Mouse (Mus musculus): Measurements from ENCODE around the gene 5330417H12Rik.

The 5330417H12Rik gene

DNA sequence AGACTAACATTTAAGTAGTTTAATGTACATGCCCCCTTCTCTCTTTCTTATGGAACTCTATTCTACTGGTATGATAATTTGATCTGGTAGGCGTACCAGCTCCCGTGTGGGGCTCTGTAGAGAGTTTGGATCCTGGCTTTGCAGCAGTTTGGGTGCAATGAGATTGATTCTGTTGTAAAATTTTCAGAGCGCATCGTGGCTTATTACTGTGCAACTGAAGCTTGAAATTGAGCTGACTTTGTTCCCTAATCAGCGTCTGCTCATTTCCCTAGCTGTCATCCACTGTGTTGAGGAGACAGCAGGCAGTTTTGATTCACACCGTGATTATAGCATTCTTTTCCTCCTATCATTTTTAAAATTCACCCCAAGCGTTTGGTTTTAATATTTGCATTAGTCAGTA lies 12.4 kb upstream of the 5330417H12Rik start:
- in situ Hi-C loops (cut with MboI; ENCODE audit: unreplicated experiment in 2 of 2) = no loop called here

DNA sequence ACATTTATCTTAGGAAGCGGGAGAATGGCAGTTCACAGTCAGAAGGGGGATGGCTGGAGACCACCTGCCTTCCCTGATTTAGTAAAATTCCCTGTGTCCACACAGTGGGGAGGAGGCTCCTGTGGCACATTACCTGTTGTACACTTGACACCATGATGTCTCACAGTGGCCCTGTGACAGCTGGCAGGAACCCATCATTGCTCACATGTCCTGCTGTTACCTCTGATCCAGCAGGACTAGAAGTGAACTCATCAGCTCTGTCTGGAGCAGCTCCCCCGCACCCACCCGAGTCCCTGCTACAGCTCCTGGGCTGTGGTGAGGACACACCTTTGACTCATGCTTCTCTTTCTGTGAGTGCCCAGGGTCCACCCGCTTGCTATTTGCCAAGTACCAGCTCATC lies 8.2 kb upstream of the 5330417H12Rik start:
- in situ Hi-C loops (cut with MboI; ENCODE audit: unreplicated experiment in 2 of 2) = no loop called here

DNA sequence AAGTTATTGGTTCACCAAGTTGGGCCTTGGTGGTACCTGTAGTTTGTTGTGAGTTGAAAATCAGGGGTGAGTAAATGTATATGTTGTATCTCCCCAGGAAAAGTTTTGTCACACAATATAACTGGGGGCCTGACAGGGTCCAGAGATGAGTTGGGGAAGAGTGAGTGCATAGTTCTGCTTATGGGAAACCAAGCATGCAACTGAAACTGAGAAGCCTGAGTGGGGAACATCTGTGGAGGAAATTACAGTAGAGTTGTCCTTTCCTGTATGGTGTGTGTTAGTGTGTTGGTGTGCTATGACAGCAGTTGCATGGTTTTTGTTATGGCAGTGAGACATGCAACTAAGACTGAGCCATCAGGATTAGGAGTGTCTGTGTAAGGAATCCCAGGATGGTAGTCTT lies 3.4 kb upstream of the 5330417H12Rik start:
- in situ Hi-C loops (cut with MboI; ENCODE audit: unreplicated experiment in 2 of 2) = no loop called here

DNA sequence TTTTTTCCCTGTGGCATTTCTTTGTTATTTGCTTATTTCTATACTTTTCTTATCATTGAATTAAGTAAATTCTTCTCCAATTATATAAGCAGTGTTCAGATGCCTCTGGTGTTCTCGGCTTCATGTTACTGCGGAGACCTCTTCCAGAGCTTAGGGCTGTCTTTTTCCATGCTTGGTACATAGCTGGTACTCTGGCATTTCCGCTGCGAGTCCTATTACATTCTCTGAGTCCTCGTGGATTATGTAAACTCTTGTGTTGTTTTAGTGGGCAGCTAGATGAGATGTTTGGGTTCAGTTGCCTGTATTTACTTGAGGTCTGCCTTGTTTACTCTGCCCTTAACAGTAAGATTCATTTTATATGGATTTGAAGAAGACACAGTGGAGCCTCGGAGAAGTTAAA lies 820 bp upstream of the 5330417H12Rik start:
- in situ Hi-C loops (cut with MboI; ENCODE audit: unreplicated experiment in 2 of 2) = no loop called here

DNA sequence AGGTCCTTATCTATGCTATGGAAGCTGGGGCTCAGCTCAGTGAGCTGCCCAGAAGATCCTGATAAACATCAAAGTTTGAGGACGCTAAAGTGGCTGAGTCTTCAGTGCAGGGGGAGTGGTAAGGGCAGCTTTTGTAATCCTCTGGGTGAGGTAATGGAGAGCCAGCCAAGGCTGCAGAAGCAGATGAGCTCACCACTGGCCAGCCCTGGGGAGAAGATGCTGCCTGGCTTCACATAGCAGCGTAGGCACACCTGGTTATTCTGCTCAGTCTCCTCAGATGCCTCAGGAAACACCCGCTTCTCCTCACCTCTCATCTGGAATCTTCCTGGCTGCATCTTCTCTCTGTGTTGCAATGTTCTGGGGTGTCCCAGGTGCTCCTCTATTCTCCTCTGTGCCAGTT lies 529 bp downstream of the 5330417H12Rik start:
- in situ Hi-C loops (cut with MboI; ENCODE audit: unreplicated experiment in 2 of 2) = no loop called here

DNA sequence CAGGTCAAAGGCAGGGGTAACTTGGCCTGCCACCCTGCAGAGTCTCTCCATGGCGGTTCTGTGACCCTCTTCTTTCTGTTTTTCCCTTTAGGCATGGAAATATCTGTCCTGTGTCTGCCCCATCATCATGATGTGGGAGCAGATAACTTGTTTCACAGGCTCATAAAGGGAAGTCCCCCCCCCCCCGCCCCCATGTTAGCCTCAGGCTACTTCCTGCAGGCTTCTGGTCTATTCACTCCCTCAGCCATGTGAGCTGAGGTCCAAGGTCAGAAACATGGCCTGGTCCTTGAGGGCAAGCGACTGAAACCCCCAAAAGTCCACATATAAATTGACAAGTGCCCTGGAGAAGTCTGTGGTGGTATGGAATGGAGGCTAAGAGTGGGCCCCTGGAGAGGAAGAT lies 4.8 kb downstream of the 5330417H12Rik start:
- in situ Hi-C loops (cut with MboI; ENCODE audit: unreplicated experiment in 2 of 2) = no loop called here

DNA sequence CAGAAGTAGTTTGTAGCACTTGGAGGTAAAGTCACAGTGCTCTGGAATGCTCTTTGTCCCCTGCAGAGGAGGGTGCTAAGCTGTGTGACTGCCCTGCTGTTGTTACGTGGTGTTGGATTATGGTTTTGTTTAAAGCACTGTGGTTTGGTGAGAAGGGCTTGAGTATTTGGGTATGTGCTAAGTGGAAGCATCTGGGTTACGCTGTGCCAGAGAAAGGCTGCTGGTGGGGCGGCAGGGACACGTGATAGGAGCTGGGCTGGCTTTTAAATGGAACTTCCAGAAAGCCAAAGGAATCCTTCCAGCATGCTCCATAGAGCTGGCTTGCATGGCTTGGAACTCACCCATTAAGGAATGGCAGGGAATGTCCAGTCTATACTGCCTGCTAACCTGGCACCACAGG lies 5.7 kb downstream of the 5330417H12Rik start:
- in situ Hi-C loops (cut with MboI; ENCODE audit: unreplicated experiment in 2 of 2) = no loop called here

DNA sequence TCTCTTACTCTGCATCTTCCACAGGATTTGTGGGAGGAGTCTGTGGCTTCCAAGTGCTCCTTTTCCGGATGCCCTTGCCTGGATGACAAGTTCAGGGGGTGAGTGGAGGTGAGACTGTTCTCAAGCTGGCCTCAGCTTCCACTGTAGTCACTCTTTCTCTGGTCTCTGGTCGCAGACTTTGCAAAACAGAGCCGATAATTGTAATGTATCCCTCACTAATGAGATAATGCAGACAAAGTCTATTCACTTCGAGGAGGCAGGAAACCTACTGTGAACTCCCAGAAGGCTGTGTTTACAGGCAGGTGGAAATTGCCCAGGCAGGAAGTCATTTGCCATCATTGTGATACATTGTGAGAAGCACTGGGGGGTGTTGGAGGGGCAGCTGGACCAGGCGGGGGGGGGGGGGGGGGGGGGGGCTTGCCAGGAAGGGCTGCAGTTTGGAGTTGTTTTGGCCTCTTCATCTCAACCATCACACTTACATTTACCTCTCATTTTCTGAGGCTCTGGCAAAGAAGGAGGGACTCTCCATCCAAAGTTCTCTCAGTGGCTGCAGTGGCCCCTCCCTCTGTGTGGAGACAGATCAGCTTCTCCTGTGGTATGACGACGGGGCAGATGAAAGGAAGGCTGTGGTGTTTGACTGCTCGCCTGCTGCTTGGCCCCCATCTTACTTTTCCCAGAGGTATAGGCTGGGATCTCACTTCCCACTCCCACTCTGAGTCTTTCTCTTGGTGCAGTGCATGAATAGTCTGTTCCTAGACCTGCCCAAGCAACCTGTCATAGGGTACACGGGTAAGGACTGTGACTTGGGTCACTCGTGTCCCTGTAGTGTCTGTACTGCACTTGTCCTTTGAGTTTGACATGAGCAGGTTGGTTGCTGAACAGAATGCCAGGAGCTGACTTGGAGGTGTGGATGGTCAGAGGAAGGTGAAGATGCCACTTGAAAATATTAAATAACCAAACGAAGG lies 6.7 kb downstream of the 5330417H12Rik start:
- in situ Hi-C loops (cut with MboI; ENCODE audit: unreplicated experiment in 2 of 2) = no loop called here

DNA sequence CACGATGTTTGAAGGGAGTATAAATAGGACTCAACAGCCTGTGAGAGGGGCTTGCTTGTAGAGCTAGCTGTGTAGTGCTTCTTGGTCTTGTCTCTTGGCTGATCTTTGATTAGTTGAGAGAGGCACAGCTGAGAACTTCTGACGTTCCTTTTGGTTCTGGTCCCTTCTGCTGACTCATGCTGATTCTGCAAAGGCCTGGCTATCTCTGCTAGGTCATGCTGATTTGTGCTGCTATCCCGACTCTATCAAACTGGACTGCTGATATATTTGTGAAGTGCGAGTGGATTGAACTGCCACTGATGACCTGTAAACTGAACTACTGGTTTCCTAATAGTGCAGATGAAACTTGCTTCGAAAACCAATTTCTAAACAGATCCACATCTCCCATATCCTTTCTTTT lies 14.1 kb downstream of the 5330417H12Rik start:
- in situ Hi-C loops (cut with MboI; ENCODE audit: unreplicated experiment in 2 of 2) = no loop called here

DNA sequence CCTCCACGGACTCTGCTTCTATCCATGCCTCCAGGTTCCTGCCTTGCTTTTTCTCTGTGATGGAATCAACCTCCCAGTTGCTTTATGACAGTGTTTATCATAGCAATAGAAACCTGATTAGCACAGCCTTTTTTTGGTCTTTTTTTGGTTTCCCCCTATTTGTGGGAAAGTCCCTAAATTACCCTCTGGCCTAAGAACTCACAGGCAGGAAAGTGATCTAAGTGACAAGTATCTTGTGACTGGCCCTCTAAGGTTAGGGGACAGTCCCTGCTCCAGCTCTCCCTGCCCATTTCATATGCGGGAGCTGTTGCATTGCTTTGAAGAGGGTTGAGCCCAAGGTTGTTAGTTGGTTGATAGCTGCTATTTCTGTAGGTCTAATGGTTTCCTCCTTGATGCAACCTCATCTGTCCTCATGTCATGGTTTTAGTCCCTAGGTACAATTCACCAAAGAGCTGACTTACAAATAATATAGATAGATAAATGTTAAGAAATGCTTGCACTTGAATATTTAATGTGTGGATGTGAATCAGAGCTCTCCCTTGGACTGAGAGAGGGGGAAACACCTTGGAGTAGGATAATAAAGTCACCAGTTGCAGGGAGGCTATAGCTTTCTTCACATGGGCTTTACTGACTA lies 15.2 kb downstream of the 5330417H12Rik start:
- in situ Hi-C loops (cut with MboI; ENCODE audit: unreplicated experiment in 2 of 2) = no loop called here

DNA sequence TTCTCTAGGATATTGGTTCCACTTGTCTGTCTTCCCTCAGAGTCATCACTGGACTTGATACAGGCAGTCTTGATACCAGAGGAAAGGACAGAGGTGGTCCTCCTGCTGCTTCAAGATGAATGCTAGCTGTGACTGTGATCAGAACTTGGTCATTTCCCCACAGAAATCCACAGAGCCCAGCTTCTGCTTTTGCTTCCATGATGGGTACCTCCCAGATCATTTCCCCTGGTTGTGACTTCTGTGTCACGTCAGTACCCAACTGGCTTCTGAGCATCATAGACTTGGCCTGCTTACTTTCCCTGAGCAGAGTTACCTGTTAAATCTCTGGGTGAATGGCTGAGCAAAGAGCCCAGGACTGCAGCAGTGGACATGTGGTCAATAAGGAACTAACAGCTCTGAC lies 17.2 kb downstream of the 5330417H12Rik start:
- in situ Hi-C loops (cut with MboI; ENCODE audit: unreplicated experiment in 2 of 2) = no loop called here

DNA sequence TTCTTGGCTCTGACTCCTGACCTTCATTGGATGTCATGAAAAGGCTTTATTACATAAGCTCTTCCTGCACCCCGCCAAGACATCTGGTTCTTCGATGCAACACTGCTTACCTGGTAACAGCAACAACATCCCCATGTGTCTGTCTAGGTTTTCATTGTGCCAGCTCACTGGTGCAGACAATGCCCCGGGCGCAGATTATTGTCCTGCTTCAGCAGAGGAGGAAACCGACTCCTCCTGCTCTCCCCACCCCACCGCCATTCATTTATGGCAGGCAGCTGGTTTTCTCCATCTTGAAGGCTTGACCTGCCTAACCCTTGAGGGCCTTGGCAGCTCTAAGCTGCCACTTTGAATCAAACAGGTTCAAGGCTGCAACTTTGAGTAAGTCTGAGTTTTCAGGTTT lies 22.0 kb downstream of the 5330417H12Rik start:
- in situ Hi-C loops (cut with MboI; ENCODE audit: unreplicated experiment in 2 of 2) = no loop called here

DNA sequence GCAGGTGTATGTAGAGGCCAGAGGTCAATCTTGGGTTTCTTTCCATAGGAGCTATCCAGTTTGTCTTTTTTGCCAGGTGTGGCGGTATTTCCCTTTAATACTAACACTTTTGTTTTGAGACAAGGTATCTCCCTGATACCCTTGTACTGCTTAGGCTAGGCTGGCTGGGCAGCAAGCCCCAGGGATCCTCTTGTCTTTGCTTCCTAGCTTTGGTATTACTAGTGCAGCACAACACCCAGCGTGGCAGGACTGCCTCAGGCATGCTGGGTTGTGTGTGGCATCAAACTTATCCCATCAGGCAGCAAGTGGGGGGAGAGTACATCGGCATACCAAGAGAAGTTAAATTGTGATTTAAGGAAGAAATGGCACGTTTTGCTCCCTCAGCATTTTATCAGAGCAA lies 22.5 kb downstream of the 5330417H12Rik start:
- in situ Hi-C loops (cut with MboI; ENCODE audit: unreplicated experiment in 2 of 2) = no loop called here

DNA sequence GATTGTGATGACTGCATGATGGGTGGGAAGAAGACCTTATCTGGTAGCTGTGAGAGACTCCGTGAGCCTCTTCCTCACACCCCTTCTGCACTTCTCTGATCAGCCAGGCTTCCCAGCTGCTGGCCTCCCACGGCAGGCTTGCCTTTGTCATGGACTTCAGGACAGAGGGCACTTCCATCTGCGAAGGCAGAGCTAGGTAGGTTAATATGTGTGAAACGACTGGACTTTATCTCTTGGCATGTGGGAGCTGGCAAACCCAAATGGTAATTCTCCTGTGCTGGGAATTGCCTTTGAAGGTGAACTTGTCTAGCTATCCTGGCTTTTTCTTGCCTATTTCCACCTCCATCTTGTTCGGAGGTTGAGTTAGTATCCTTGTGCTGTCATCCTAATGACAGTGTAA lies 24.3 kb downstream of the 5330417H12Rik start:
- in situ Hi-C loops (cut with MboI; ENCODE audit: unreplicated experiment in 2 of 2) = no loop called here

DNA sequence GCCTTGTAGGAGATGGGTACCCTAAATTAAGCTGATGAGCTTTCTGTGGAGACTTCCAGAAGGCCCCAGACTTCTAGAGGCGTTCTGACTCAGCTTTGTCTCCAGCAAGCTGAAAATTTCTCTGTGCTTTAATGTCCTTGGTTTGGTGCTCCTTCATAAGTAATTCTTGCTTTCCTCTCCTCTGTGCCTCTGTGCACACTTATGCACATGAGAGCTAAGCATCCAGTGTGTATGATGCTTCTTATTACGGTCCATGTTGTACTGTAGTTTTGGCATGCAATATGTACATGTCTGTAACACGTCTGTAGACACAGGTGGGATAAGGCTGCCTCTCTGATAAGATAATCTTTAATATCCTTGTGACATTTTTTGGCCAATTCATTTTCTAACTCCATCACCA lies 27.0 kb downstream of the 5330417H12Rik start:
- in situ Hi-C loops (cut with MboI; ENCODE audit: unreplicated experiment in 2 of 2) = no loop called here

DNA sequence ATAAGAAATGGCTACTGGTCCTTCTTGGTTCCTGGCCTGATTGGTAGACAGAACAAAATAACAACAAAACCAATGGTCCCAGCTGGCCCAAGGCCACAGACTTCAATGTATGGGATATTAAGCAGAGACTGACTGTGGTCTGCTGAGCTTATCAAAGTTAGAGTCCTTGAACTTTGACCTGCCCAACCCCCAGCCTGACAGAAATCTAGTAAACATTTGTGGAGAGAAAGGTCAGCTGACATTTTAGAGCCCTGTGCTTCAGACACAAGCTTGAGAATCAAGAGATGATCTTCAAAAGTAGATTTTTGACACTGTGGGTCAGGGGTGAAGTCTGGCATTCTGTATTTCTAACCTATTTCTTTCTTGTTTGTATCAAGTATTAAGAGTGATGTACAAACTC lies 28.2 kb downstream of the 5330417H12Rik start:
- in situ Hi-C loops (cut with MboI; ENCODE audit: unreplicated experiment in 2 of 2) = no loop called here

DNA sequence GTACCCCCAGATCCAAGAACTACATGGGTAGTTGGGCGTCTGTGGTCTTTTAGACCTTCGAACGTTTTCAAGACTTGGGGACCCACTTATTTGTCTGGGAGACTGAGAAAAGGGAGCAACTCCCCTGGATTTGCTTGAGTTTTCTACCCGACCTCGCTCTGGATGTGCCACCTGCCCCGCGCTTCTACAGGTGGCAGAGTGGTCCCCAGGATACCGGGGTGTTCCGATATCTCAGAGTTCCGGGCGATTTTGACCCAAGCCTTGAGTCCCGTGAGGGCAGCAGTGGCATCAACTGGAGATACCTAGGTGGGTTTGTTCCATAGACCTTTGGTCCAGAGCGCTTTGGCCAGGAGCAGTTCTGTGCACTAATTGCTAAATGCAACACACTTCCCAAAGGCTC lies 29.5 kb downstream of the 5330417H12Rik start:
- in situ Hi-C loops (cut with MboI; ENCODE audit: unreplicated experiment in 2 of 2) = no loop called here

DNA sequence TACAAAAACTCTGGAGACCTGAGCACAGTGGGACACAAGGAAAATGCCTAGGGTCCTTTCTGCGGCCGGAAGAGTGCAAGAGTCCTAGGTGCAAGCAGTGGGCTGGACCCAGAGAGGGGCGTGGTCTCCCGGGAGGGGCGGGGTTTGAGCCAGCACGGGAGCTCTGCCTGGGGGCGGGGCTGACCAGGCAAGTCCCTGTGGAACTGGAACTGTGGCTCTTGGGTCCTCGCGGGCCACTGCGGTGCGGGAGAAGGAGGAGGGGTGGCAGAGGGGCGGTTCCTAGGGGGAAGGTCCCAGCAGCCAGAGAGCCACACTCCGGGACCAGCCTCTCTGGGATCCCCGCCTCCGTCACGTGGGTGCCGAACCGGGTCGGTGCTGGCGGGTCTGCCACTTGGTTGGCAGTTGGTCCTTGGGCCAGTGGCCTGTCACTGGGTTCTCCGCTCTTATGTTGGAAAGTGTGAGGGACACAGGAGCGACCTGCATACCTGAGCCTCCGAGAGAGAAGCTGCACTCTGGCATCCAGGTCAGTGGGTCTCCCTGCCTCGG lies 30.0 kb downstream of the 5330417H12Rik start, which contains the start of gene Ppfibp2:
Gene Ppfibp2, plus strand, starts transcription at position 351 of the 546 bp plus-strand sequence.
- in situ Hi-C loops (cut with MboI; ENCODE audit: unreplicated experiment in 2 of 2) = no loop called here

DNA sequence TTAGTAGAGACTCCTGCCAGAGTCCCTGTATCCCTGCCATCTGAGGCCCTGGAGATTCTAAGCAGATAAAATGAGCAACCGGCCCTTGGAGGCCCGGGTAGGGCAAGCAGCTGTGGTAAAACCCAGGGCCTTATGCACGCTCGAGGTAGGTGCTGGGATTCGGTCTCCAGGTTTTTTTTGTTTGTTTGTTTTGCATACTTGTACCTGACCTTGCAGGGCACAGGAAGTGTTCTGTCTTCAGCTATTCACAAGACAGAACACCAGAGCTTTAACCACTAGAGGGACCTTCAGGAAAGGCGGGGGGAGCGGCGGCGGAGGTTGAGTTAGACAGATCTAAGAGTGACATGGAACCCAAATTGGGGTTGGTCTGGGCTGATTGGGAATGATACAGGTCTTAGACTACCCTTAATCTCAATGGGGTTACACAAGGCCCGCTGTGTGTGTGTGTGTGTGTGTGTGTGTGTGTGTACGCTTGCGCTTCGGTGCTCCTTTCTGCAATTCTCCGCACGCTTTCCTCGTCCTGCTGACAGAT lies 30.6 kb downstream of the 5330417H12Rik start:
- in situ Hi-C loops (cut with MboI; ENCODE audit: unreplicated experiment in 2 of 2) = no loop called here

DNA sequence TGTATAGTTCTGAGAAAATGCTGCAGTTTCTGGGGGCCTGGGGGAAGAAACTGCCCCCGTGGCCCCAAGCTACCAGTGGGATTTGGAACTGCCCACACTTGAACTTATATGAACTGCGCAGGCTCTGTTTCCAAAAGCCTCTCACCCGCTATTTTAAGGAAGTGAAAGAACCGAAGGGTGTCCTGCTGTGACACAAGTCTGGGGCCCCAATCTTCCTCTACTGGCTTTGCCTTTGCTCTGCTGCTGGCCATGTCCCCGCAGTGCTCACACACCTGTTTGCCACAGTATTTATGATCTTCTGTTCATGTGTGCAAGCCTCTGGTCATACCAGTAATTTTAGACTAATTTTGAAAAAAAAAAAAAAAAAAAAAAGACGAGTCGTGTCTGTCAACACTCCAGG lies 31.1 kb downstream of the 5330417H12Rik start:
- in situ Hi-C loops (cut with MboI; ENCODE audit: unreplicated experiment in 2 of 2) = no loop called here

DNA sequence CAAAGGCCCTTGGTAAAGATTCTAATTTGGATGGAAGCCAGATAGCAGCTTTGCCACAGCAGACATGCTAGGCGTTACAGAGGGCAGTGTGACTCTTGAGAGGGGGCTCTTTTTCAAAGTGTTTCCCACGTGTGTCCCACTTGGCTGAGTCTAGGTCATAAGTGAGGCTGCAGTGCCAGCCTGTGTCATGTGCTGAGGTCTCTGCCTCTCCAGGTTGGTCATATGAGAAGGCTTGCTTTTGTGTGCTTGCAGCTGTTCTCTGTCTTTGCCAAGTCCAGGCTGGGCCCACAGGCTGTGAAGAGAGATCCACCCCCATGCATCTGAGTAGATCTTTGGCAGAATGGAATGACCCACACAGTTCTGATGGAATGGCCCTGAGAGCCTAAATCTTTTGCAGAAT lies 32.3 kb downstream of the 5330417H12Rik start:
- in situ Hi-C loops (cut with MboI; ENCODE audit: unreplicated experiment in 2 of 2) = no loop called here
